Mouse (Mus musculus) myocyte (in vitro differentiated cells): ENCODE measurements at regions not wholly inside any gene's neighbourhood (a gene's known extent, or its start where the extent isn't known, plus 50 kb on each side); places are given as distances from the start of the nearest gene placed in this dataset.

Experiments
- CEBPB ChIP-seq: IDR thresholded peaks from 2 replicates; pipeline ENCODE4 v1.6.1; 2011; ENCODE audit warnings: mild to moderate bottlenecking, moderate library complexity; ENCODE audit not compliant: poor library complexity, insufficient read depth, severe bottlenecking
- POLR2A ChIP-seq: IDR thresholded peaks from one replicate; pipeline ENCODE4 v1.6.1; 2011; ENCODE audit warnings: low read depth, mild to moderate bottlenecking, control low read depth, moderate library complexity; ENCODE audit not compliant: insufficient read length
- POLR2AphosphoS2 ChIP-seq: IDR thresholded peaks from one replicate; pipeline ENCODE4 v1.6.1; 2011; ENCODE audit warnings: low read depth, control low read depth; ENCODE audit not compliant: insufficient read length
- REST ChIP-seq: IDR thresholded peaks from one replicate; pipeline ENCODE4 v1.6.1; 2011; ENCODE audit warnings: mild to moderate bottlenecking, control low read depth, moderate library complexity; ENCODE audit not compliant: insufficient read depth, insufficient read length
- TCF12 ChIP-seq: IDR thresholded peaks from one replicate; pipeline ENCODE4 v1.6.1; 2011; ENCODE audit warnings: mild to moderate bottlenecking, control low read depth; ENCODE audit not compliant: poor library complexity, insufficient read depth, severe bottlenecking
- USF1 ChIP-seq: IDR thresholded peaks from one replicate; pipeline ENCODE4 v1.6.1; 2011; ENCODE audit warnings: low read depth, mild to moderate bottlenecking, control low read depth, moderate library complexity

- TF ChIP-seq TCF12 (no peak), POLR2A (no peak), POLR2AphosphoS2 (no peak), REST (no peak), USF1 (no peak), CEBPB (no peak)
Observed at GRCm38 (mm10) chr5:101032968-101033367, 187.5 kb downstream of the Gpat3 start.
